9 mouse cellular contexts compared by ENCODE assay signal in the genomic region with DNA sequence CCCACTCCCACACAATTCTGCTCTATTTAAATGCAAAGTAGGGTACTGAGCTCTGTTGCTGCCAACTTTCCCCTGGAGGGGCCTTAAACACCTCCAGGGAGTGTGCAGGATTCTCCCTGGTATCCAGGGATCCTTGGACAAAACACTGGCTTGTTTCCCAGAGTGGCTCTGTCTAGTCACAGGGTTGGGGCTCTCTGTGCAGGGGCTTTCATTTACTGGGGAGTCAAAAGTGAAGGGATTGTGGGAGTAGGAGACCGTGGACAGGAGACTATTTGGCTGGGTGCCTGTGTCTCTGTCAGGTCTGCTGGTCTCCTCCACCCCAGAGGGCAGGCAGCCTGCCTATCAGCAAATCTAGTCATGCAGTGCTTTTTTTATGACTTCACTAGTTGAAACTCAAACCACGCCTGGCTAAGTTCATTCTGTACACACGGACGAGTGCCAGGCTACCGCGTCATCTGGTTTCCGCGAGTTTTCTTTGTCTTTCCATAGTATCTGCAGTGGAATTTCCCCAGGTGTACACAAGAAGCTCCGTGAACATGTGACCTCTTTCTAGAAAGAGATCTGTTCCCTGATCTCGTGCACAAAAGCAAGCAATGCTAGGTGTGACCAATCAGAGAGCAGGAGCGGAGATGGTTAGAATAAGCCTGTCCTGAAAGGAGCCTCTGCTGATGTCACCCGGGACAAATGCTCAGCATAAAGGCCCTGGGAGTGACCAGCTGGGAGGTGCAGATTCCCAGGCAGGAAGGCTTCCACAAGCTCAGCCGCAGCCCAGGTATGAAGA. TPM values are rescaled to one million over a fixed set of nuclear protein-coding genes. Genes with fewer than 3 reads are reported as not detected.
DNase-seq lines count a peak whose midpoint lies in the region; ATAC-seq and TF ChIP-seq lines count a peak whose summit lies in the region.
"Had no signal": no experiment of that assay in that cellular context is flagged by ENCODE, and none has a peak within 500 bp of the region (broad histone marks: within the 10 kb centered on the region; RNA-seq: fewer than 3 reads in every experiment).

No protein-coding gene starts in this region.

- no peak overlapping the region for H3K27ac ChIP-seq in heart, embryonic 11.5 days (ENCODE audit: low read depth, low read length)
- H3K27ac ChIP-seq in hindbrain, postnatal 0 days: no peak overlapping the region
- peak overlapping the region; percentile 87 for H3K27ac ChIP-seq in lung, postnatal 0 days (ENCODE audit: low read length)
- H3K27ac ChIP-seq: liver, embryonic 14.5 days had no signal

- no peaks in the 10 kb centered on the region for H3K9me3 ChIP-seq in heart, embryonic 11.5 days (replicated peaks; ENCODE audit: control insufficient read depth, low read length)
- H3K9me3 ChIP-seq in hindbrain, postnatal 0 days (ENCODE audit: low read length): no peaks in the 10 kb centered on the region
- H3K9me3 ChIP-seq in lung, postnatal 0 days (ENCODE audit: low read length): no peaks in the 10 kb centered on the region

- ATAC-seq in heart, embryonic 11.5 days (replicated peaks; ENCODE audit: insufficient number of reproducible peaks, low FRiP score, low TSS enrichment): no peak
- ATAC-seq in hindbrain, postnatal 0 days: peak; percentile 45
- ATAC-seq in lung, postnatal 0 days: peak; percentile 86
- no peak for ATAC-seq in monocyte, adult 5-6 weeks (replicated peaks; ENCODE audit: insufficient number of reproducible peaks, low FRiP score, low TSS enrichment, poor library complexity, severe bottlenecking)

- no peak overlapping the region for H3K4me2 ChIP-seq in heart, embryonic 11.5 days
- peak overlapping the region; percentile 29; the same call in 1 of the 2 replicates for H3K4me2 ChIP-seq in hindbrain, postnatal 0 days (ENCODE audit: low read depth, low read length)
- H3K4me2 ChIP-seq in lung, postnatal 0 days (replicated peaks; ENCODE audit: low read depth, low read length): 0 out of 2 replicates have a peak overlapping the region, but pooled peaks have one; percentile 3

- H3K36me3 ChIP-seq in heart, embryonic 11.5 days (ENCODE audit: control insufficient read depth, insufficient read depth, low read length): no peaks in the 10 kb centered on the region
- no peaks in the 10 kb centered on the region for H3K36me3 ChIP-seq in hindbrain, postnatal 0 days (ENCODE audit: insufficient read depth, low read length)
- H3K36me3 ChIP-seq in lung, postnatal 0 days (ENCODE audit: insufficient read depth, low read length): no peaks in the 10 kb centered on the region

- H3K4me3 ChIP-seq in heart, embryonic 11.5 days (ENCODE audit: low read depth, low read length): no peak overlapping the region
- no peak overlapping the region for H3K4me3 ChIP-seq in hindbrain, postnatal 0 days (ENCODE audit: low read length)
- peak overlapping the region; percentile 0; the same call in 1 of the 2 replicates for H3K4me3 ChIP-seq in lung, postnatal 0 days (ENCODE audit: low read depth, low read length)

- TF ChIP-seq CTCF in hindbrain, postnatal 0 days (IDR thresholded peaks at IDR 0.05; ENCODE audit: low read depth): no peak
- TF ChIP-seq CTCF in lung, postnatal 0 days (IDR thresholded peaks at IDR 0.05): no peak

- peak; percentile 76 for TF ChIP-seq EP300 in lung, postnatal 0 days (IDR thresholded peaks at IDR 0.05)

- H3K27me3 ChIP-seq in heart, embryonic 11.5 days (ENCODE audit: control insufficient read depth, insufficient read depth, low read length): no peaks in the 10 kb centered on the region
- H3K27me3 ChIP-seq in hindbrain, postnatal 0 days (ENCODE audit: insufficient read depth, low read length): no peaks in the 10 kb centered on the region
- no peaks in the 10 kb centered on the region for H3K27me3 ChIP-seq in lung, postnatal 0 days (replicated peaks; ENCODE audit: insufficient read depth, low read length)

- 61% methylated on average over 13 of the region's 13 CpGs for WGBS in heart, embryonic 11.5 days (ENCODE audit: insufficient replicate concordance)
- WGBS in hindbrain, postnatal 0 days: 25% methylated on average over 13 of the region's 13 CpGs
- 39% methylated on average over 13 of the region's 13 CpGs for WGBS in lung, postnatal 0 days

- DNase-seq in heart, adult 18-20 months: peak; percentile 60 to 66
- peak; percentile 26 for DNase-seq in adipocyte (ENCODE audit: low spot score)
- peak; percentile 58 for DNase-seq in hindbrain, postnatal 0 days (ENCODE audit: low spot score)
- peak; percentile 91 for DNase-seq in lung, postnatal 0 days (ENCODE audit: low spot score)
- peak; percentile 81 for DNase-seq in yolk sac, embryonic 10.5 days (ENCODE audit: low spot score)
- DNase-seq in layer of hippocampus, postnatal 25 days (ENCODE audit: extremely low spot score in 1 of 2, low spot score in 1 of 2): no peak

- H3K9ac ChIP-seq in heart, embryonic 11.5 days (ENCODE audit: low read depth, low read length): no peak overlapping the region
- H3K9ac ChIP-seq in hindbrain, postnatal 0 days (replicated peaks; ENCODE audit: low read length): no peak overlapping the region
- H3K9ac ChIP-seq in lung, postnatal 0 days (replicated peaks; ENCODE audit: low read depth): no peak overlapping the region
- H3K9ac ChIP-seq: liver, embryonic 14.5 days had no signal

- no peaks in the 10 kb centered on the region for H3K4me1 ChIP-seq in heart, embryonic 11.5 days (ENCODE audit: control insufficient read depth, insufficient read depth, low read length)
- H3K4me1 ChIP-seq in hindbrain, postnatal 0 days (ENCODE audit: insufficient read depth, low read length): no peaks in the 10 kb centered on the region
- H3K4me1 ChIP-seq in lung, postnatal 0 days (ENCODE audit: insufficient read depth, low read depth, low read length): peaks cover 19% of the 10 kb centered on the region; the same call in 1 of the 2 replicates

RNA-seq across cellular contexts. Expression of a gene that starts 1.5 kb away (rescaled TPM):
- 10 to 100 TPM; 39.3 to 44.3 TPM for total RNA-seq in heart, adult 18-20 months (2021)
- 137 and 146 TPM in 2 replicates for polyA plus RNA-seq in heart, embryonic 11.5 days (2014; fragmentation: Nextera tagmentation; extraction: Ambion mirVana)
- 32.2 and 42.0 TPM in 2 replicates for total RNA-seq in hindbrain, postnatal 0 days (2014; rRNA removed)
- polyA plus RNA-seq in hindbrain, postnatal 0 days (2015; fragmentation: Nextera tagmentation; extraction: Ambion mirVana): 82.3 and 91.3 TPM in 2 replicates
- 101 and 108 TPM in 2 replicates for polyA plus RNA-seq in lung, postnatal 0 days (2015; fragmentation: Nextera tagmentation; extraction: Ambion mirVana)
- total RNA-seq in monocyte, adult 5-6 weeks (2017): 155 to 185 TPM (median 183 TPM) in 3 replicates
- total RNA-seq in layer of hippocampus, postnatal 25 days (2021): 10 to 100 TPM; 36.3 to 36.6 TPM

RNA-seq across cellular contexts. Expression of a gene that starts 2.8 kb away (rescaled TPM):
- 100 to 1,000 TPM; 317 to 395 TPM for total RNA-seq in heart, adult 18-20 months (2021)
- polyA plus RNA-seq in heart, embryonic 11.5 days (2014; fragmentation: Nextera tagmentation; extraction: Ambion mirVana): 42.2 and 48.9 TPM in 2 replicates
- 37.9 and 38.4 TPM in 2 replicates for total RNA-seq in hindbrain, postnatal 0 days (2014; rRNA removed)
- 46.0 and 51.8 TPM in 2 replicates for polyA plus RNA-seq in hindbrain, postnatal 0 days (2015; fragmentation: Nextera tagmentation; extraction: Ambion mirVana)
- polyA plus RNA-seq in lung, postnatal 0 days (2015; fragmentation: Nextera tagmentation; extraction: Ambion mirVana): 18.9 and 19.8 TPM in 2 replicates
- total RNA-seq in monocyte, adult 5-6 weeks (2017): 0.43 to 1.5 TPM in 2 of 3 replicates, not detected in the other
- 10 to 100 TPM; 75.1 to 82.4 TPM for total RNA-seq in layer of hippocampus, postnatal 25 days (2021)

RNA-seq across cellular contexts. Expression of a gene that starts 54.2 kb away (rescaled TPM):
- total RNA-seq in heart, adult 18-20 months (2021): 10 to 100 TPM; 37.6 to 38.3 TPM
- 55.5 and 67.1 TPM in 2 replicates for polyA plus RNA-seq in heart, embryonic 11.5 days (2014; fragmentation: Nextera tagmentation; extraction: Ambion mirVana)
- 47.2 and 48.0 TPM in 2 replicates for total RNA-seq in hindbrain, postnatal 0 days (2014; rRNA removed)
- polyA plus RNA-seq in hindbrain, postnatal 0 days (2015; fragmentation: Nextera tagmentation; extraction: Ambion mirVana): 116 and 119 TPM in 2 replicates
- polyA plus RNA-seq in lung, postnatal 0 days (2015; fragmentation: Nextera tagmentation; extraction: Ambion mirVana): 69.5 and 78.2 TPM in 2 replicates
- total RNA-seq in monocyte, adult 5-6 weeks (2017): 54.3 to 92.1 TPM (median 63.5 TPM) in 3 replicates
- 10 to 100 TPM; 65.3 to 66.7 TPM for total RNA-seq in layer of hippocampus, postnatal 25 days (2021)

Comparison
In these comparisons a context has a peak if more than half of its experiments do, and no peak if none do; other contexts are left out.
1. DNase-seq: peak in heart, adult 18-20 months (2 of 2), adipocyte (single experiment), hindbrain, postnatal 0 days (single experiment), lung, postnatal 0 days (single experiment) and yolk sac, embryonic 10.5 days (single experiment); none in layer of hippocampus, postnatal 25 days (0 of 2).
2. ATAC-seq: peak in hindbrain, postnatal 0 days (single experiment) and lung, postnatal 0 days (single experiment); none in heart, embryonic 11.5 days (single experiment) and monocyte, adult 5-6 weeks (single experiment).
3. RNA of a gene that starts 2.8 kb away (total RNA-seq): 317 to 395 TPM in heart, adult 18-20 months, 75.1 to 82.4 TPM in layer of hippocampus, postnatal 25 days and 37.9 to 38.4 TPM in hindbrain, postnatal 0 days; 0.43 to 1.5 TPM in monocyte, adult 5-6 weeks; every median in the first group is over 10 times any median in the second.